Mouse (Mus musculus): ENCODE data around the gene Cwf19l2.
A peak's percentile ranks its signal among the peaks of the same experiment; 100 is the strongest.
"Not testable (repeated sequence)": the region's sequence is repeated elsewhere in the genome, so short reads cannot be mapped to it uniquely, and the experiment has no call there.

Gene Cwf19l2

GRCm38 (mm10) chr9:3403251-3404208, at the start of gene Cwf19l2:
TSS of gene Cwf19l2 (plus strand) at chr9:3403592.
- DNase-seq (ENCODE audit: low read depth): peak; percentile 90

- not testable (repeated sequence) for DNase-seq (ENCODE audit: low read depth)
These were observed 27.1 kb upstream of the Cwf19l2 start for GRCm38 (mm10) chr9:3376323-3376722.

- peak; percentile 46 for DNase-seq (ENCODE audit: low read depth)
These were observed 980 bp downstream of the Cwf19l2 start for GRCm38 (mm10) chr9:3404372-3404771.

GRCm38 (mm10) chr9:3439555-3440300, 36.3 kb downstream of the Cwf19l2 start:
- not testable (repeated sequence) for DNase-seq (ENCODE audit: low read depth)

GRCm38 (mm10) chr9:3471897-3472296, 68.5 kb downstream of the Cwf19l2 start:
- no peak for DNase-seq (ENCODE audit: low read depth)

- DNase-seq (ENCODE audit: low read depth): peak; percentile 8
These were observed 115.3 kb downstream of the Cwf19l2 start for GRCm38 (mm10) chr9:3518645-3519044.

- no peak for DNase-seq (ENCODE audit: low read depth)
These were observed 115.8 kb downstream of the Cwf19l2 start for GRCm38 (mm10) chr9:3519178-3519577.

- DNase-seq (ENCODE audit: low read depth): no peak
These were observed 117.6 kb downstream of the Cwf19l2 start for GRCm38 (mm10) chr9:3521031-3521430.
